Mouse (Mus musculus) cerebellum, adult 2 months (tissue): ENCODE data around the gene Prr22.

Source experiments
- CTCF ChIP-seq: fragments of 200-500 bp; IDR thresholded peaks from 2 replicates; pipeline ENCODE4 v1.5.1; 2011; ENCODE audit warnings: low read depth, mild to moderate bottlenecking, control low read depth, low read length, moderate library complexity, borderline replicate concordance; ENCODE audit not compliant: insufficient read depth
- POLR2A ChIP-seq: fragments of 200-500 bp; IDR thresholded peaks from 2 replicates; pipeline ENCODE4 v1.6.1; 2011; ENCODE audit warnings: low read length, control low read depth, borderline replicate concordance; ENCODE audit not compliant: insufficient read depth

GRCm38 (mm10) chr17:56804952-56805351, 34.9 kb downstream of the Prr22 start:
- TF ChIP-seq POLR2A (no peak), CTCF (no peak)
